Mouse (Mus musculus) C2C12 (cell line): ENCODE measurements around the gene Mucl3.

Source experiments
- CEBPB ChIP-seq: IDR thresholded peaks from one replicate; pipeline ENCODE4 v1.6.1; 2011; ENCODE audit warnings: low read depth, mild to moderate bottlenecking, control low read depth, moderate library complexity
- CTCF ChIP-seq: IDR thresholded peaks from one replicate; pipeline ENCODE4 v1.5.1; 2011; ENCODE audit not compliant: control insufficient read depth, insufficient read depth, insufficient read length
- FOSL1 ChIP-seq: IDR thresholded peaks from one replicate; pipeline ENCODE4 v1.8.0; 2011; ENCODE audit warnings: mild to moderate bottlenecking, low read length; ENCODE audit not compliant: poor library complexity, insufficient read depth, severe bottlenecking
- MAX ChIP-seq: IDR thresholded peaks from one replicate; pipeline ENCODE4 v1.6.1; 2011; ENCODE audit warnings: mild to moderate bottlenecking, control low read depth
- MYOD1 ChIP-seq: IDR thresholded peaks from one replicate; pipeline ENCODE4 v1.6.1; 2011; ENCODE audit warnings: low read depth; ENCODE audit not compliant: control insufficient read depth, insufficient read length
- MYOG ChIP-seq: IDR thresholded peaks from one replicate; pipeline ENCODE4 v1.6.1; 2011; ENCODE audit not compliant: control insufficient read depth, insufficient read length; ENCODE audit errors: extremely low read depth
- USF1 ChIP-seq: IDR thresholded peaks from one replicate; pipeline ENCODE4 v1.6.1; 2011; ENCODE audit warnings: low read depth, mild to moderate bottlenecking, control low read depth, moderate library complexity

DNA sequence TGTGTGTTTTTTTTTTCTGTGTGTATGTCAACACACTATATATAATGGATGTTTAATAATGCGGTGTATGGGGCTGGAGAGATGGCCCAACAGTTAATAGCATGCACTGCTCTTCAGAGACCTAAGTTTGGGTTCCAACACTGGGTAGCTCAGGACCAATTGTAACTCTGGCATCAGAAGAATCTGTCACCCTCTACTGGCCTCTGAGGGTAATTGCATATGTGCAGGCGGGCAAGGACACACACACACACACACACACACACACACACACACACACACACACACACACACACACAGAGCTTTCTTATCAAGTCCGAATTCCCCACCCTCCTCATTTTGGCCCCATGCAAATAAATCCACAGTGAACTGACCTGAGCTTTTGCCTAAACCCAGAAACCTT lies 8.3 kb downstream of the Mucl3 start:
- TF ChIP-seq CTCF, result no peak
- no peak for TF ChIP-seq MAX
- TF ChIP-seq MYOD1, result no peak
- no peak for TF ChIP-seq CEBPB
- TF ChIP-seq USF1, result no peak
- no peak for TF ChIP-seq MYOG
- no peak for TF ChIP-seq FOSL1
